Mouse (Mus musculus) megakaryocyte, embryonic 14.5 days (primary cell): ENCODE measurements around the gene Hmgxb4.

Experiments
- FLI1 ChIP-seq: IDR thresholded peaks from 2 replicates; pipeline ENCODE4 v1.6.1; 2012; ENCODE audit warnings: low read length, inconsistent platforms, mixed read lengths
- GATA1 ChIP-seq: IDR thresholded peaks from 3 replicates; pipeline ENCODE4 v1.6.1; 2012; ENCODE audit warnings: mixed read lengths, low read length, inconsistent platforms, borderline replicate concordance

DNA sequence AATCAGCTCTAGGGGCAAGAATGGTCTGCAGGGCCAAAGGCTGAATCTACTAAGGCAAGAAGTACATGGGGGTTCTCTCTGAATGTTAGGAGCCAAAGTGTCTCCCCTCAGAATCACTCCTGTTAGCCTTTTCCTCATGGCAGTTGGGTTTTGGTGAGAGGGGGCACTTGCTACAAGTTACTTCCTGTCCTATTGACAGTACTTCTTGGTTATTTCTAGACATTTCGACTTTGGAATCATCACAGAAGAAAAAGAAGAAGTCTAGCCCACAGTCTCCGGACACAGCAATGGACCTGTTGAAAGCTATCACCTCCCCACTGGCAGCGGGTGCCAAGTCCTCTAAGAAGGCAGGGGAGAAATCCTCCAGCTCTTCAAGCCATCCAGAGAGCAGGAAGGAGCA, 7.3 kb downstream of the Hmgxb4 start:
- no peak for TF ChIP-seq FLI1
- TF ChIP-seq GATA1: no peak
